Comparison of ENCODE assay signal across 8 mouse cellular contexts in the genomic region with DNA sequence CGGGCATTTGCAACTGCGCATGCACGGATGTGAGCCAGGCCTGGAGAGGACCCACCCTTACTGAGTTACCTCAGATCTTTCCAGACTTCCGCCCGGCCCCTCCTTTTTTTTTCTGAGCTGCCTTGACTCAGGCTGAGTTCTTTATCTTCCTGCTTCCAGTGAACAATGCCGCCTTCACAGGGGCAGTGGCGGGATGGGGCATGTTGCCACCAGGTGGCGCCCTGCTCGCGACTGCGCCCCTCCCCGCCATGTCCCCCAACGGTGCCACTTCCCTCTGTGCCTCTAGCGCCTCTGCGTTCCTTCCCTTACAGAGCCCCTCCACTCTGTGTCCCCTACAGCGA. TPM values are rescaled to one million over a fixed set of nuclear protein-coding genes. Genes with fewer than 3 reads are reported as not detected.
DNase-seq lines count a peak whose midpoint lies in the region; ATAC-seq and TF ChIP-seq lines count a peak whose summit lies in the region.

No protein-coding gene starts in this region.

- H3K27ac ChIP-seq in intestine, embryonic 16.5 days (ENCODE audit: low read length) = peak overlapping the region; percentile 93
- peak overlapping the region; percentile 95 for H3K27ac ChIP-seq in limb, embryonic 11.5 days (replicated peaks; ENCODE audit: low read depth, low read length)
- H3K27ac ChIP-seq in midbrain, embryonic 12.5 days (replicated peaks) = peak overlapping the region; percentile 73
- H3K27ac ChIP-seq in small intestine, adult 2 months (ENCODE audit: insufficient read depth, low read depth, low read length) = peak overlapping the region; percentile 94

- peak; percentile 79 for ATAC-seq in granulocyte monocyte progenitor cell, adult 5-6 weeks (replicated peaks; ENCODE audit: poor library complexity, severe bottlenecking)
- peak; percentile 89 for ATAC-seq in intestine, embryonic 16.5 days
- ATAC-seq in limb, embryonic 11.5 days (ENCODE audit: insufficient number of reproducible peaks, low FRiP score, low TSS enrichment, low read depth) = peak; percentile 73
- ATAC-seq in midbrain, embryonic 12.5 days (ENCODE audit: low FRiP score, low read depth) = peak; percentile 78

- TF ChIP-seq POLR2A in small intestine, adult 2 months (IDR thresholded peaks at IDR 0.05; ENCODE audit: low read depth, low read length) = peak; percentile 50; the same call in 1 of the 2 replicates

- under 1% methylated on average over 16 of the region's 16 CpGs for WGBS in intestine, embryonic 16.5 days
- WGBS in limb, embryonic 11.5 days = under 1% methylated on average over 16 of the region's 16 CpGs
- WGBS in midbrain, embryonic 12.5 days = under 1% methylated on average over 16 of the region's 16 CpGs
- under 1% methylated on average over 16 of the region's 16 CpGs for WGBS in small intestine, adult 2 months

- peaks cover 21% of the 10 kb centered on the region for H3K4me1 ChIP-seq in intestine, embryonic 16.5 days (ENCODE audit: control insufficient read depth, insufficient read depth, low read length)
- peaks cover 33% of the 10 kb centered on the region for H3K4me1 ChIP-seq in limb, embryonic 11.5 days (ENCODE audit: control insufficient read depth, insufficient read depth, low read length)
- peaks cover 35% of the 10 kb centered on the region for H3K4me1 ChIP-seq in midbrain, embryonic 12.5 days
- H3K4me1 ChIP-seq in small intestine, adult 2 months (ENCODE audit: control insufficient read depth, insufficient read depth, insufficient read length, low read length) = peaks cover 9% of the 10 kb centered on the region; the same call in 1 of the 2 replicates

- TF ChIP-seq CTCF in small intestine, adult 2 months (IDR thresholded peaks at IDR 0.05; ENCODE audit: extremely low read depth, insufficient read length, insufficient replicate concordance, low read depth, low read length) = peak; percentile 89

- no peaks in the 10 kb centered on the region for H3K9me3 ChIP-seq in intestine, embryonic 16.5 days (ENCODE audit: control insufficient read depth, low read length)
- no peaks in the 10 kb centered on the region for H3K9me3 ChIP-seq in limb, embryonic 11.5 days (ENCODE audit: control insufficient read depth, low read length)
- H3K9me3 ChIP-seq in midbrain, embryonic 12.5 days = no peaks in the 10 kb centered on the region

- peak overlapping the region; percentile 76 for H3K9ac ChIP-seq in intestine, embryonic 16.5 days (ENCODE audit: low read depth, low read length)
- peak overlapping the region; percentile 65 for H3K9ac ChIP-seq in limb, embryonic 11.5 days (ENCODE audit: low read length)
- H3K9ac ChIP-seq in midbrain, embryonic 12.5 days (replicated peaks) = peak overlapping the region; percentile 38; the same call in 1 of the 2 replicates

- no peaks in the 10 kb centered on the region for H3K27me3 ChIP-seq in intestine, embryonic 16.5 days (replicated peaks; ENCODE audit: control insufficient read depth, insufficient read depth, low read length)
- no peaks in the 10 kb centered on the region for H3K27me3 ChIP-seq in limb, embryonic 11.5 days (ENCODE audit: control insufficient read depth, insufficient read depth, low read length)
- no peaks in the 10 kb centered on the region; the same call in 1 of the 2 replicates for H3K27me3 ChIP-seq in midbrain, embryonic 12.5 days
- no peaks in the 10 kb centered on the region for H3K27me3 ChIP-seq in small intestine, adult 2 months (ENCODE audit: control insufficient read depth, insufficient read depth, low read length)

- H3K36me3 ChIP-seq in intestine, embryonic 16.5 days (ENCODE audit: control insufficient read depth, insufficient read depth, low read length) = peaks cover 7% of the 10 kb centered on the region
- peaks cover 4% of the 10 kb centered on the region for H3K36me3 ChIP-seq in limb, embryonic 11.5 days (ENCODE audit: control insufficient read depth, insufficient read depth, low read length)
- no peaks in the 10 kb centered on the region for H3K36me3 ChIP-seq in midbrain, embryonic 12.5 days
- H3K36me3 ChIP-seq in small intestine, adult 2 months (ENCODE audit: control insufficient read depth, insufficient read depth, low read length) = peaks cover 9% of the 10 kb centered on the region

- DNase-seq in left cerebral cortex, adult 18-20 months (ENCODE audit: low spot score in 2 of 2) = peak; percentile 61 to 63
- DNase-seq in left cerebral cortex, adult 11 months (ENCODE audit: low spot score) = no peak
- peak; percentile 90 for DNase-seq in embryo, embryonic 11 days
- DNase-seq in limb, embryonic 11.5 days (ENCODE audit: low spot score) = peak; percentile 91

- peak overlapping the region; percentile 62 for H3K4me3 ChIP-seq in intestine, embryonic 16.5 days (ENCODE audit: low read length)
- peak overlapping the region; percentile 10; the same call in 1 of the 2 replicates for H3K4me3 ChIP-seq in limb, embryonic 11.5 days (ENCODE audit: low read depth, low read length)
- H3K4me3 ChIP-seq in midbrain, embryonic 12.5 days = peak overlapping the region; percentile 20
- peak overlapping the region; percentile 80 for H3K4me3 ChIP-seq in small intestine, adult 2 months (ENCODE audit: low read depth, low read length)

- peak overlapping the region; percentile 83 for H3K4me2 ChIP-seq in intestine, embryonic 16.5 days (ENCODE audit: low read depth, low read length)
- H3K4me2 ChIP-seq in limb, embryonic 11.5 days (ENCODE audit: low read depth, severe bottlenecking) = peak overlapping the region; percentile 85
- peak overlapping the region; percentile 54 for H3K4me2 ChIP-seq in midbrain, embryonic 12.5 days (replicated peaks)

RNA-seq across cellular contexts. Expression of gene Plin3, which starts 1.5 kb away (rescaled TPM):
- 10 to 100 TPM; 11.9 to 15.1 TPM for total RNA-seq in left cerebral cortex, adult 18-20 months (2021)
- 17.0 and 19.3 TPM in 2 replicates for total RNA-seq in granulocyte monocyte progenitor cell, adult 5-6 weeks (2014; fragmentation: Nextera tagmentation)
- 29.0 and 29.2 TPM in 2 replicates for total RNA-seq in granulocyte monocyte progenitor cell, adult 5-6 weeks (2017)
- 287 and 364 TPM in 2 replicates for polyA plus RNA-seq in intestine, embryonic 16.5 days (2015; fragmentation: Nextera tagmentation; extraction: Ambion mirVana)
- polyA plus RNA-seq in limb, embryonic 11.5 days (2014; fragmentation: Nextera tagmentation; extraction: Ambion mirVana) = 58.7 and 66.0 TPM in 2 replicates
- polyA plus RNA-seq in midbrain, embryonic 12.5 days (2016; fragmentation: Nextera tagmentation; extraction: Ambion mirVana) = 28.9 and 29.0 TPM in 2 replicates
- 137 and 299 TPM in 2 replicates for polyA plus RNA-seq in small intestine, adult 2 months (2012; rRNA removed)

RNA-seq across cellular contexts. Expression of gene Arrdc5, which starts 8.9 kb away (rescaled TPM):
- not detected for total RNA-seq in left cerebral cortex, adult 18-20 months (2021)
- total RNA-seq in granulocyte monocyte progenitor cell, adult 5-6 weeks (2014; fragmentation: Nextera tagmentation) = not detected in 2 replicates
- total RNA-seq in granulocyte monocyte progenitor cell, adult 5-6 weeks (2017) = not detected in 2 replicates
- not detected in 2 replicates for polyA plus RNA-seq in intestine, embryonic 16.5 days (2015; fragmentation: Nextera tagmentation; extraction: Ambion mirVana)
- not detected in 2 replicates for polyA plus RNA-seq in limb, embryonic 11.5 days (2014; fragmentation: Nextera tagmentation; extraction: Ambion mirVana)
- polyA plus RNA-seq in midbrain, embryonic 12.5 days (2016; fragmentation: Nextera tagmentation; extraction: Ambion mirVana) = not detected in 2 replicates
- not detected in 2 replicates for polyA plus RNA-seq in small intestine, adult 2 months (2012; rRNA removed)

RNA-seq across cellular contexts. Expression of gene Uhrf1, which starts 12.0 kb away (rescaled TPM):
- total RNA-seq in left cerebral cortex, adult 18-20 months (2021) = 1 to 10 TPM in 1 of 2 experiments, under 1 TPM in 1; 0.35 to 1.1 TPM
- total RNA-seq in granulocyte monocyte progenitor cell, adult 5-6 weeks (2014; fragmentation: Nextera tagmentation) = 149 and 159 TPM in 2 replicates
- total RNA-seq in granulocyte monocyte progenitor cell, adult 5-6 weeks (2017) = 168 and 171 TPM in 2 replicates
- 103 and 114 TPM in 2 replicates for polyA plus RNA-seq in intestine, embryonic 16.5 days (2015; fragmentation: Nextera tagmentation; extraction: Ambion mirVana)
- 153 and 167 TPM in 2 replicates for polyA plus RNA-seq in limb, embryonic 11.5 days (2014; fragmentation: Nextera tagmentation; extraction: Ambion mirVana)
- 161 and 166 TPM in 2 replicates for polyA plus RNA-seq in midbrain, embryonic 12.5 days (2016; fragmentation: Nextera tagmentation; extraction: Ambion mirVana)
- 7.6 and 16.3 TPM in 2 replicates for polyA plus RNA-seq in small intestine, adult 2 months (2012; rRNA removed)

RNA-seq across cellular contexts. Expression of gene Ticam1, which starts 14.6 kb away (rescaled TPM):
- 1 to 10 TPM; 5.2 to 7.6 TPM for total RNA-seq in left cerebral cortex, adult 18-20 months (2021)
- total RNA-seq in granulocyte monocyte progenitor cell, adult 5-6 weeks (2014; fragmentation: Nextera tagmentation) = 8.2 and 14.5 TPM in 2 replicates
- total RNA-seq in granulocyte monocyte progenitor cell, adult 5-6 weeks (2017) = 2.7 and 6.1 TPM in 2 replicates
- polyA plus RNA-seq in intestine, embryonic 16.5 days (2015; fragmentation: Nextera tagmentation; extraction: Ambion mirVana) = 16.4 and 19.4 TPM in 2 replicates
- polyA plus RNA-seq in limb, embryonic 11.5 days (2014; fragmentation: Nextera tagmentation; extraction: Ambion mirVana) = 3.2 and 3.8 TPM in 2 replicates
- polyA plus RNA-seq in midbrain, embryonic 12.5 days (2016; fragmentation: Nextera tagmentation; extraction: Ambion mirVana) = 1.7 TPM in 2 replicates
- polyA plus RNA-seq in small intestine, adult 2 months (2012; rRNA removed) = 39.7 and 96.6 TPM in 2 replicates

RNA-seq across cellular contexts. Expression of gene Fem1a, which starts 34.5 kb away (rescaled TPM):
- 10 to 100 TPM; 29.9 to 31.9 TPM for total RNA-seq in left cerebral cortex, adult 18-20 months (2021)
- 16.8 and 17.3 TPM in 2 replicates for total RNA-seq in granulocyte monocyte progenitor cell, adult 5-6 weeks (2014; fragmentation: Nextera tagmentation)
- 25.6 and 26.5 TPM in 2 replicates for total RNA-seq in granulocyte monocyte progenitor cell, adult 5-6 weeks (2017)
- polyA plus RNA-seq in intestine, embryonic 16.5 days (2015; fragmentation: Nextera tagmentation; extraction: Ambion mirVana) = 11.7 and 12.8 TPM in 2 replicates
- 12.5 and 12.8 TPM in 2 replicates for polyA plus RNA-seq in limb, embryonic 11.5 days (2014; fragmentation: Nextera tagmentation; extraction: Ambion mirVana)
- polyA plus RNA-seq in midbrain, embryonic 12.5 days (2016; fragmentation: Nextera tagmentation; extraction: Ambion mirVana) = 17.9 and 18.6 TPM in 2 replicates
- 21.3 and 22.9 TPM in 2 replicates for polyA plus RNA-seq in small intestine, adult 2 months (2012; rRNA removed)

Comparison
In these comparisons a context has a peak if more than half of its experiments do, and no peak if none do; other contexts are left out.
1. H3K4me3 ChIP-seq: peak in every context shown above with its lines; median percentile 80 in small intestine, adult 2 months; 62 in intestine, embryonic 16.5 days; 20 in midbrain, embryonic 12.5 days; 10 in limb, embryonic 11.5 days.